Mouse (Mus musculus): Measurements from ENCODE around the gene Tfap2c.

- TF ChIP-seq POLR2A (IDR thresholded peaks at IDR 0.05; ENCODE audit: control insufficient read depth, low read depth, low read length) (no peak), CTCF (IDR thresholded peaks at IDR 0.05; ENCODE audit: control insufficient read depth, insufficient read depth, insufficient replicate concordance, low read depth, low read length) (no peak)
Measured at GRCm38 (mm10) chr2:172502168-172502567, 47.2 kb upstream of the Tfap2c start.
